Mouse (Mus musculus) skeletal muscle tissue, postnatal 0 days (tissue): Measurements from ENCODE around the gene Gm21103. TPM values are rescaled to one million over a fixed set of nuclear protein-coding genes. Genes with fewer than 3 reads are reported as not detected.

Experiments
- polyA plus RNA-seq: library from polyadenylated mRNA; unstranded; fragments of >200 nt; fragmentation: Nextera tagmentation; extraction: Ambion mirVana; gene quantifications from 2 replicates; pipeline ENCODE4 v1.2.1, GENCODE M21; 2015

Gm21103 gene
- polyA plus RNA-seq, result not detected in 2 replicates

GRCm38 (mm10) chr14:6304743-6305142, at the start of gene Gm21103:
Gm21103 (minus strand) TSS chr14:6304843.

DNA sequence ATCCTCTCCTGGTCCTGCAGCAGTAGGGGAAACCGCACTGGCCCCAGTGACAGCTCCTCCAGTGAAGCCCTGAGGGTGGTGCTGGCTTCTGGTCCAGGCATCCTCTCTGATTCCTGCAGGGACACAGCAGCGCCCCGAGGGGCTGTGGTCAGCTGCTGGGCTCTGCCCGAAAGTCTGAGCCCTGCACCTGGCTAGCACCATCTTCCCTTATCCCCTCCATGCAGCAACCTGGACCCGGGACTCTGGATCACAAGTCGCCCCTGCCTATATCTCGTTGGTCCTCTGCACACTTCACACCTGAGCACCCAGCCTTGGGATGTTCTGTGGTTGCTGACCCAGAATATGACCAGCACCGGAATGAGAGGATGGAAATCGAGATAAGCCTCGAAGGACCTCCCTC, 38.9 kb upstream of the Gm21103 start, which contains the start of gene Gm3618:
TSS of gene Gm3618 (minus strand) at position 101 of the 400 bp plus-strand sequence.

GRCm38 (mm10) chr14:6286931-6287715, 17.5 kb downstream of the Gm21103 start, which contains the start of gene Gm3411:
Gm3411 (minus strand) TSS chr14:6287250.

Other genes with a start within 250 kb of the Gm21103 start
- gene Gm6337, start 246.6 kb downstream of the Gm21103 start, polyA plus RNA-seq, result not detected in 2 replicates
- gene Gm8206, start 210.9 kb downstream of the Gm21103 start, polyA plus RNA-seq, result not detected in 2 replicates
- gene Gm3468, start 196.2 kb downstream of the Gm21103 start, polyA plus RNA-seq, result 0.15 and 0.49 TPM in 2 replicates
- not detected in 2 replicates for gene Gm3476, start 179.0 kb downstream of the Gm21103 start, polyA plus RNA-seq
- gene Gm21560, start 85.6 kb downstream of the Gm21103 start, polyA plus RNA-seq, result not detected in 2 replicates
- gene Gm3411, start 17.6 kb downstream of the Gm21103 start, polyA plus RNA-seq, result 0.17 and 0.35 TPM in 2 replicates
- not detected in 2 replicates for gene Gm3618, start 38.8 kb upstream of the Gm21103 start, polyA plus RNA-seq
- gene Gm16440, start 85.5 kb upstream of the Gm21103 start, polyA plus RNA-seq, result not detected in 2 replicates
- gene Gm3591, start 107.6 kb upstream of the Gm21103 start, polyA plus RNA-seq, result 0.65 TPM in 1 of 2 replicates, not detected in the other
- gene Gm3594, start 139.8 kb upstream of the Gm21103 start, polyA plus RNA-seq, result not detected in 2 replicates
- not detected in 2 replicates for gene Gm8356, start 232.4 kb upstream of the Gm21103 start, polyA plus RNA-seq